Comparison of ENCODE assay signal across 17 mouse cellular contexts in genomic region chr13:113593711-113594110, GRCm38 (mm10). TPM values are rescaled to one million over a fixed set of nuclear protein-coding genes. Genes with fewer than 3 reads are reported as not detected.
DNase-seq lines count a peak whose midpoint lies in the region; ATAC-seq and TF ChIP-seq lines count a peak whose summit lies in the region.
"Had no signal": no experiment of that assay in that cellular context is flagged by ENCODE, and none has a peak within 500 bp of the region (broad histone marks: within the 10 kb centered on the region; RNA-seq: fewer than 3 reads in every experiment).

No protein-coding gene starts in this region.

- TF ChIP-seq CTCF in E14TG2a.4 (conservative IDR thresholded peaks at IDR 0.05; ENCODE audit: low read length): no peak

- H3K4me3 ChIP-seq in embryonic facial prominence, embryonic 12.5 days: no peak overlapping the region
- H3K4me3 ChIP-seq in embryonic facial prominence, embryonic 10.5 days: no peak overlapping the region
- peak overlapping the region; percentile 51; the same call in 1 of the 2 replicates for H3K4me3 ChIP-seq in E14TG2a.4 (replicated peaks; ENCODE audit: low read length)
- H3K4me3 ChIP-seq in embryonic facial prominence, embryonic 14.5 days (ENCODE audit: low read depth, low read length): no peak overlapping the region
- no peak overlapping the region for H3K4me3 ChIP-seq in limb, embryonic 13.5 days
- no peak overlapping the region for H3K4me3 ChIP-seq in intestine, embryonic 15.5 days (replicated peaks)
- H3K4me3 ChIP-seq: forebrain, embryonic 12.5 days; hindbrain, embryonic 13.5 days had no signal

- no peak overlapping the region for H3K9ac ChIP-seq in embryonic facial prominence, embryonic 12.5 days
- H3K9ac ChIP-seq in embryonic facial prominence, embryonic 14.5 days (ENCODE audit: low read depth, low read length): no peak overlapping the region
- no peak overlapping the region for H3K9ac ChIP-seq in limb, embryonic 13.5 days
- H3K9ac ChIP-seq in intestine, embryonic 15.5 days: no peak overlapping the region
- H3K9ac ChIP-seq: forebrain, embryonic 12.5 days; hindbrain, embryonic 13.5 days had no signal

- WGBS in embryonic facial prominence, embryonic 12.5 days: 86% methylated on average over 17 of the region's 17 CpGs
- WGBS in embryonic facial prominence, embryonic 10.5 days: 85% methylated on average over 17 of the region's 17 CpGs
- 77% methylated on average over 17 of the region's 17 CpGs for WGBS in embryonic facial prominence, embryonic 14.5 days
- 84% methylated on average over 17 of the region's 17 CpGs for WGBS in limb, embryonic 13.5 days
- WGBS in intestine, embryonic 15.5 days: 85% methylated on average over 17 of the region's 17 CpGs

- H3K9me3 ChIP-seq in embryonic facial prominence, embryonic 12.5 days: no peaks in the 10 kb centered on the region
- no peaks in the 10 kb centered on the region for H3K9me3 ChIP-seq in embryonic facial prominence, embryonic 10.5 days
- H3K9me3 ChIP-seq in E14TG2a.4 (ENCODE audit: low read length): no peaks in the 10 kb centered on the region
- no peaks in the 10 kb centered on the region for H3K9me3 ChIP-seq in embryonic facial prominence, embryonic 14.5 days (ENCODE audit: control insufficient read depth, low read length)
- H3K9me3 ChIP-seq in limb, embryonic 13.5 days: no peaks in the 10 kb centered on the region
- H3K9me3 ChIP-seq in intestine, embryonic 15.5 days: no peaks in the 10 kb centered on the region
- H3K9me3 ChIP-seq: forebrain, embryonic 12.5 days; hindbrain, embryonic 13.5 days had no signal

- H3K27ac ChIP-seq in embryonic facial prominence, embryonic 12.5 days: peak overlapping the region; percentile 65; the same call in 1 of the 2 replicates
- no peak overlapping the region for H3K27ac ChIP-seq in embryonic facial prominence, embryonic 10.5 days (replicated peaks)
- H3K27ac ChIP-seq in embryonic facial prominence, embryonic 14.5 days (replicated peaks; ENCODE audit: low read depth, low read length): peak overlapping the region; percentile 44; the same call in 1 of the 2 replicates
- H3K27ac ChIP-seq in limb, embryonic 13.5 days: peak overlapping the region; percentile 86
- no peak overlapping the region for H3K27ac ChIP-seq in intestine, embryonic 15.5 days
- H3K27ac ChIP-seq: forebrain, embryonic 12.5 days; hindbrain, postnatal 0 days had no signal

- no peaks in the 10 kb centered on the region for H3K27me3 ChIP-seq in embryonic facial prominence, embryonic 12.5 days
- no peaks in the 10 kb centered on the region for H3K27me3 ChIP-seq in embryonic facial prominence, embryonic 10.5 days (replicated peaks; ENCODE audit: low read depth, poor library complexity, severe bottlenecking)
- no peaks in the 10 kb centered on the region for H3K27me3 ChIP-seq in E14TG2a.4 (ENCODE audit: insufficient read depth, low read length)
- H3K27me3 ChIP-seq in embryonic facial prominence, embryonic 14.5 days (replicated peaks; ENCODE audit: control insufficient read depth, insufficient read depth, low read length): no peaks in the 10 kb centered on the region
- H3K27me3 ChIP-seq in limb, embryonic 13.5 days: no peaks in the 10 kb centered on the region
- H3K27me3 ChIP-seq in intestine, embryonic 15.5 days (replicated peaks): no peaks in the 10 kb centered on the region
- H3K27me3 ChIP-seq: forebrain, embryonic 12.5 days; hindbrain, embryonic 13.5 days had no signal

- H3K4me2 ChIP-seq in embryonic facial prominence, embryonic 12.5 days (replicated peaks): no peak overlapping the region
- no peak overlapping the region for H3K4me2 ChIP-seq in embryonic facial prominence, embryonic 14.5 days (ENCODE audit: low read depth, low read length)
- H3K4me2 ChIP-seq in limb, embryonic 13.5 days (replicated peaks): no peak overlapping the region
- H3K4me2 ChIP-seq in intestine, embryonic 15.5 days (replicated peaks): no peak overlapping the region
- H3K4me2 ChIP-seq: forebrain, embryonic 12.5 days; hindbrain, embryonic 13.5 days had no signal

- H3K36me3 ChIP-seq in embryonic facial prominence, embryonic 12.5 days: peaks cover 26% of the 10 kb centered on the region
- H3K36me3 ChIP-seq in embryonic facial prominence, embryonic 10.5 days (replicated peaks): peaks cover 52% of the 10 kb centered on the region
- H3K36me3 ChIP-seq in E14TG2a.4 (ENCODE audit: insufficient read depth, low read length): peaks cover 53% of the 10 kb centered on the region
- H3K36me3 ChIP-seq in embryonic facial prominence, embryonic 14.5 days (ENCODE audit: control insufficient read depth, insufficient read depth, low read length): peaks cover 47% of the 10 kb centered on the region
- H3K36me3 ChIP-seq in limb, embryonic 13.5 days: peaks cover 42% of the 10 kb centered on the region
- peaks cover 8% of the 10 kb centered on the region; the same call in 1 of the 2 replicates for H3K36me3 ChIP-seq in intestine, embryonic 15.5 days

- DNase-seq in embryonic facial prominence, embryonic 10.5 days (ENCODE audit: low spot score): no peak
- DNase-seq in embryonic facial prominence, embryonic 14.5 days (ENCODE audit: low spot score): no peak
- DNase-seq in lung, adult 18-20 months: no peak
- DNase-seq in urinary bladder, postnatal 25 days (ENCODE audit: low spot score): no peak
- DNase-seq: adrenal gland, adult 2 months; adrenal gland, postnatal 25 days; cerebellum, adult 2 months; cerebellum, postnatal 25 days; gastrocnemius, postnatal 14 days; heart, postnatal 10 days had no signal

- ATAC-seq in embryonic facial prominence, embryonic 12.5 days (ENCODE audit: insufficient number of reproducible peaks, insufficient read depth, low FRiP score, low TSS enrichment): no peak
- ATAC-seq in embryonic facial prominence, embryonic 14.5 days (ENCODE audit: low read depth): no peak
- no peak for ATAC-seq in limb, embryonic 13.5 days (ENCODE audit: low FRiP score, low read depth)
- ATAC-seq in intestine, embryonic 15.5 days: no peak
- ATAC-seq: hindbrain, postnatal 0 days had no signal

- peaks cover 26% of the 10 kb centered on the region for H3K4me1 ChIP-seq in embryonic facial prominence, embryonic 12.5 days
- H3K4me1 ChIP-seq in embryonic facial prominence, embryonic 10.5 days: peaks cover 27% of the 10 kb centered on the region
- H3K4me1 ChIP-seq in E14TG2a.4 (replicated peaks; ENCODE audit: low read depth, low read length): peaks cover 65% of the 10 kb centered on the region
- peaks cover 25% of the 10 kb centered on the region for H3K4me1 ChIP-seq in embryonic facial prominence, embryonic 14.5 days (ENCODE audit: control insufficient read depth, insufficient read depth, low read length)
- peaks cover 56% of the 10 kb centered on the region for H3K4me1 ChIP-seq in limb, embryonic 13.5 days
- peaks cover 25% of the 10 kb centered on the region for H3K4me1 ChIP-seq in intestine, embryonic 15.5 days (replicated peaks)

RNA-seq across cellular contexts. Expression of gene Snx18, which starts 24.7 kb away (rescaled TPM):
- polyA plus RNA-seq in embryonic facial prominence, embryonic 12.5 days (2016; fragmentation: Nextera tagmentation; extraction: Ambion mirVana): 42.2 and 44.6 TPM in 2 replicates
- 18.0 and 18.4 TPM in 2 replicates for polyA plus RNA-seq in embryonic facial prominence, embryonic 10.5 days (2016; fragmentation: Nextera tagmentation; extraction: Ambion mirVana)
- 31.5 and 33.8 TPM in 2 replicates for polyA plus RNA-seq in embryonic facial prominence, embryonic 14.5 days (2014; fragmentation: Nextera tagmentation; extraction: Ambion mirVana)
- polyA plus RNA-seq in limb, embryonic 13.5 days (2015; fragmentation: Nextera tagmentation; extraction: Ambion mirVana): 23.2 and 23.5 TPM in 2 replicates
- polyA plus RNA-seq in intestine, embryonic 15.5 days (2015; fragmentation: Nextera tagmentation; extraction: Ambion mirVana): 18.1 and 20.3 TPM in 2 replicates

Comparison
In these comparisons a context has a peak if more than half of its experiments do, and no peak if none do; other contexts are left out.
1. H3K27ac ChIP-seq: peak in embryonic facial prominence, embryonic 12.5 days (single experiment), embryonic facial prominence, embryonic 14.5 days (single experiment) and limb, embryonic 13.5 days (single experiment); none in embryonic facial prominence, embryonic 10.5 days (single experiment) and intestine, embryonic 15.5 days (single experiment).